Mouse (Mus musculus) spleen, adult 2 months (tissue): ENCODE data around the gene Pdcd6ip. TPM values are rescaled to one million over a fixed set of nuclear protein-coding genes. Genes with fewer than 3 reads are reported as not detected.

Source experiments
- DNase-seq, 2 experiments: peaks; one replicate each; pipeline versions ENCODE4 v3.0.0 to v3.0.0-alpha.2; 2012 to 2021; ENCODE audit warnings: low spot score in 2 of 2, low read depth in 1 of 2
- H3K27ac ChIP-seq: fragments of 200-500 bp; 2 replicates; pipeline ENCODE4 v1.5.1; 2012; ENCODE audit warnings: low read length, inconsistent platforms; ENCODE audit not compliant: insufficient read depth
- H3K27me3 ChIP-seq: fragments of 200-500 bp; 2 replicates; pipeline ENCODE4 v1.6.1; 2012; ENCODE audit warnings: mild to moderate bottlenecking, moderate library complexity, low read length, inconsistent platforms; ENCODE audit not compliant: control insufficient read depth, insufficient read depth
- H3K36me3 ChIP-seq: fragments of 200-500 bp; 2 replicates; pipeline ENCODE4 v1.6.1; 2012; ENCODE audit warnings: mild to moderate bottlenecking, low read length, inconsistent platforms; ENCODE audit not compliant: control insufficient read depth, insufficient read depth
- H3K4me1 ChIP-seq: fragments of 200-500 bp; 2 replicates; pipeline ENCODE4 v1.6.1; 2011; ENCODE audit warnings: inconsistent platforms; ENCODE audit not compliant: control insufficient read depth, insufficient read depth, insufficient read length
- H3K4me3 ChIP-seq: fragments of 200-500 bp; 2 replicates; pipeline ENCODE4 v1.5.1; 2011; ENCODE audit warnings: mild to moderate bottlenecking, inconsistent platforms; ENCODE audit not compliant: insufficient read depth, insufficient read length; ENCODE audit errors: extremely low read depth
- CTCF ChIP-seq: fragments of 200-500 bp; IDR thresholded peaks from 2 replicates; pipeline ENCODE4 v1.5.1; 2011; ENCODE audit warnings: mild to moderate bottlenecking, inconsistent platforms; ENCODE audit not compliant: insufficient read depth, insufficient read length, insufficient replicate concordance; ENCODE audit errors: extremely low read depth
- POLR2A ChIP-seq: fragments of 200-500 bp; IDR thresholded peaks from 2 replicates; pipeline ENCODE4 v1.6.1; 2011; ENCODE audit warnings: low read depth, low read length, inconsistent platforms
- WGBS: fragments of 180-500 bp; shearing (Covaris S2); methylation state at CpG from one replicate; pipeline ENCODE4 v1.1.7; 2018; 5-methylcytosine and 5-hydroxymethylcytosine counted together
- polyA plus RNA-seq: library from polyadenylated mRNA; depleted of rRNA; stranded (reverse); fragments of >200 nt; gene quantifications from 2 replicates; pipeline ENCODE4 v1.2.3, GENCODE M21; 2012

The Pdcd6ip gene
- polyA plus RNA-seq, 1 experiment, result 42.8 TPM

DNA sequence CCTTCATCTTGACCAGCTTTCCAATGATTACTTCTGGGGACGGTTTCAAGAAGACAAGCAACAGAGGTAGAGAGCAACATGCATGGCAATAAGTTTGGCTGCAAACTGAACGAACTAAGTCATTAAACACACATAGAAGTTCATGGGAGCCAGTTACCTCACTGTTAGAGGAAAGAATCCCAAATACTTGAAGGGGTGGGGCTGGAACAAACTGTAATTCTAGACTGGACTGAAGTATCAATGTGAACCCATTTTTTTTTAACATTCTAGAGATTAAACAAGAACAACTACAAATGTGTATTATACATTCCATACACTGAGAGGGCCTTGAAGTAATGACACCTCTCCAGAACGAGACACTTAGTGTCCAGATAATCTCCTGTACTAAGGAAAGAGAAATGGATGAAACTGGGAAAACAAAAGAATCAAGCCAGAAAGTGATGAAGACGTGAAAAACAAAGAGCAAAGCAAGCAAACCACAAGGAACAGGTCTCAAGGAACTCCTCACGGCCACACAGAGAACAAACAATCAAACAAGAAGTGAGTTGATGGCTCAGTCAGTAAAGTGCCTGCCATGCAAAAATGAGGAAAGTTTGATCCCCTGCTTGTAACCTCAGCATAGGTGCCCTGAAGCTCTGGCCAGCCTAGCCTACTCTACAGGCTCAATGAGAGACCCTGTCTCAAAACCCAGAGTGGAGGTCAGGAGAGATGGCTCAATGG is 6.5 kb downstream of the Pdcd6ip start:
- H3K27ac ChIP-seq, result no peak overlapping the region
- no peaks in the 10 kb centered on the region for H3K27me3 ChIP-seq
- peaks cover 24% of the 10 kb centered on the region for H3K4me1 ChIP-seq
- no peak overlapping the region for H3K4me3 ChIP-seq
- TF ChIP-seq CTCF (no peak), POLR2A (no peak)
- 81% methylated on average over 5 of the region's 5 CpGs for WGBS
- DNase-seq, result no peak
- H3K36me3 ChIP-seq, result peaks cover 7% of the 10 kb centered on the region

DNA sequence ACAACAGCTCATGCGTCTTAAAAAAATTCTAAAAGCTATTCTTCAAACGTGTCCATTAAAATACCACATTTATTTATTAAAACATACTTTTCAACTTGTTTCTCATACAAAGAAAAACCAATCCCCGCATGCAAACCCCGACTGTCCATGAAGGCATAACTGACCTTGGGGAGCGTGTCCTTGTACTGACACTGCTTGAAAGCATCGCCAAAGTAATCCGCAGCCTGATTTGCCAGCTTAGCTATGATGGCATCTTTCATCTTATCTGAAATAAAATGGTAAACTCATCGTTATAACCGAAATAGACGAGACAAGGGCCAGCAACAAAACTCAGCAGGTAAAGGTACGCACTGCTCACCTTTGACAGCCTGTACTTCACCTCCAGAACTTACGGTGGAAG is 20.6 kb downstream of the Pdcd6ip start:
- Histone ChIP-seq H3K4me3 (no peak overlapping the region), H3K27ac (no peak overlapping the region), H3K27me3 (no peaks in the 10 kb centered on the region), H3K4me1 (no peaks in the 10 kb centered on the region), H3K36me3 (peaks cover 47% of the 10 kb centered on the region)
- no peak for DNase-seq
- TF ChIP-seq CTCF (no peak), POLR2A (no peak)
- WGBS, result 95% methylated on average over 12 of the region's 12 CpGs

DNA sequence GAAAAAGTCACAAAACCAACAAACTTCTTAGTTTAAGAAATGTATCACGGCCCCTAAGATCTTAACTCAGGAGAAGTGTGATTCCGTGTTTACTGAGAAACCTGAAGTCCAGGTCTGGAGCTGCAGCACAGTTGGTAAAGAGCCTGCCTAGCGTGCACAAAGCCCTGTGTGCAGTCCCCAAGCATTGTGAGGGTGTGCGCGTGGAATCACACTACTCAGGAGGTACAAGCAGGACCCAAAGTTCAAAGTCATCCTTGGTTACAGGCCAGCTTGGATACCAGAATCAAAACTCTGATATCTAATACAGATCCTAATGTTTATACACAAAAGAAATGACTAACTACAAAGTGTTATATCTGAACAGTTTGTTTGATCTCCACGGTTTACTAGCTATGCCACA is 34.3 kb downstream of the Pdcd6ip start:
- H3K27me3 ChIP-seq, result no peaks in the 10 kb centered on the region

DNA sequence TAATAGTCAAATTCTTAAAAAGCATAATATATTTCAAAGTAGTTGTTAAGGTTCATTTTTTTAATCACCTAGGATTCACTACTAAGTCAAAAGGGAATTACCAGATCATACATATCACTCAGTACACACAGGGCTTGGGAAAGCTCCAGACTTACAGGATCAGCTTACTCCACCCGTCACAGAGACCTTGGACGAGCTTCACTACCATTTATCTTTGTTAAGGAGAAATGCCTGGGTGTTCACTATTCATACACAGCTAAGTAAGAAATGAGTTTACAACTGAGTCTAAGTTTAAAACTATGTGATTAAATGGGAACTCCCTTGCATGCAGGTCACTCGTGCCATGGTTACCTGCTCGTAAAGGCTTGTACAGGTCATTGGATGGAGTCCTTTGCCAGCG is 35.7 kb downstream of the Pdcd6ip start:
- Histone ChIP-seq H3K4me3 (no peak overlapping the region), H3K36me3 (peaks cover 45% of the 10 kb centered on the region), H3K27me3 (no peaks in the 10 kb centered on the region), H3K27ac (no peak overlapping the region), H3K4me1 (no peaks in the 10 kb centered on the region)
- TF ChIP-seq CTCF (no peak), POLR2A (no peak)
- 97% methylated on average over 5 of the region's 5 CpGs for WGBS
- DNase-seq, result no peak

More for the DNA sequence above, 34.3 kb downstream of the Pdcd6ip start:
- DNase-seq, result no peak
- WGBS, result 97% methylated on average over 6 of the region's 6 CpGs
- Histone ChIP-seq H3K27ac (no peak overlapping the region), H3K4me3 (no peak overlapping the region), H3K4me1 (no peaks in the 10 kb centered on the region), H3K36me3 (peaks cover 42% of the 10 kb centered on the region)
- TF ChIP-seq CTCF (no peak), POLR2A (no peak)

DNA sequence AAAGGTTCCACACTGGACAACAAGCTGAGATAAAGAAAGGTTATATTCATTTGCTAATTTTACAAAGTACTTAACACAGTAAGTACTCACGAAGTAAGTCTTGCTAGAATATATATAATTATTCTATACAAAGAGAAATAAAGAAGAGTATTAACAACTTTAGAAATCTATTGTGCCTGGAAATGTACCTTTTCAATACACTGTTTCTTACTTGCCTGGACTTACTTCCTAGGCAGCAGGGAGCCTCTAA is 37.3 kb downstream of the Pdcd6ip start:
- no peak overlapping the region for H3K4me3 ChIP-seq
- WGBS, result 93% methylated on average over 1 of the region's 1 CpGs
- H3K27ac ChIP-seq, result no peak overlapping the region
- no peak for TF ChIP-seq CTCF
- TF ChIP-seq POLR2A, result no peak
- DNase-seq, result no peak
- no peaks in the 10 kb centered on the region for H3K4me1 ChIP-seq
- no peaks in the 10 kb centered on the region for H3K27me3 ChIP-seq
- H3K36me3 ChIP-seq, result peaks cover 45% of the 10 kb centered on the region

DNA sequence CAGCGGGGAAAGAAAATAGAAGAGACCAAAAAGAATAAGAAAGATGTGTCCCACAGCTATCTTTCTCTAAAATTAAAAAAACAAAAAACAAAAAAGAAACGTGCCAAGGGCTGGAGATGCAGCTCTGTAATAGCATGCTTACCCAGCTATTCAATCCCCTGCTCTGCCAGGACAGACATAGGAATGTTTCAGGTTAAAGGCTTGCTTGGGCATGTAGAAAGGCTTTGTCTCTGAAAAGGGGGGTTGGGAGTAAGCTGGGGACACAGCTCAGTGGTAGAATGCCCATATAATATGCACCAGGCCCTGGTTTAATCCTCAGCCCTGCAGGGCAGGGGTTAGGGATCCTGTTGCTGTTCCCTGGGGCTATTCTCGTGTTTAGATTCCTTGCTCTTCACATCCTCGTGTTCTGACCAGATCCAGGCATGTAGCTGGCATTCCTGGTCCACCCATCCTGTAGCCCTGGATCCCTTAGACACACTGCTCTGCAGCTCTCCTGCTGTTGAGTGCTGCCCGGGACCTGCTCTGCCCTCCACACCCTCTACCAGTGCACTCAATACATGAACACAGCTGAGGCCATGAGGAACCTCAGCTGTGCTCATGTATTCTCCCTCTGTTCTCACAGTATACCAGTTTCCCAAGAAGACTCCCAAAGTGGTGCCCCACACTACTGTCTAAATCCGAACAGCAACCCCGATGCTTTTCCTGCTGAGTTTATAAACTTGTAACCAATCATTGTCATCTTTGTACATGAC is 37.8 kb downstream of the Pdcd6ip start:
- H3K27me3 ChIP-seq, result no peaks in the 10 kb centered on the region
- peaks cover 45% of the 10 kb centered on the region for H3K36me3 ChIP-seq
- 93% methylated on average over 7 of the region's 7 CpGs for WGBS
- no peak overlapping the region for H3K4me3 ChIP-seq
- H3K4me1 ChIP-seq, result no peaks in the 10 kb centered on the region
- DNase-seq, result no peak
- no peak for TF ChIP-seq CTCF
- no peak for TF ChIP-seq POLR2A
- no peak overlapping the region for H3K27ac ChIP-seq

DNA sequence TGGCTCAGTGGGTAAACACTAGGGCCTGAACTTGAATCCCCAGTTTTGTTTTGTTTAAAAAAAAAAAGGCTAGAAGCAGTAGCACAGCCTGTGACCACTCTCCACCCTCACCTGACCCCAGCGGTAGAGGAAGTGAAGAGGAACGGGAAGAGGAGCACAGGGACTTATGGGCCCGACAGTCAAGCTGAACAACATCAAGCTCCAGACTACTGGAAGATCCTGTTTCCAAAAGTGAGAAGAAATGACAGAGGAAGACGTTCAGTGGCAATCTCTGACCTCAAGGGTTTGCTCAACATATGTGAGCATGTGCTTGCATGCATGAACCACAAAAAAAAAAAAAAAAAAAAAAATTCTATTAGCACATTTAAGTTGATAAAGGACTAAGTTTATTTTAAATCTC is 44.6 kb downstream of the Pdcd6ip start:
- Histone ChIP-seq H3K4me1 (no peaks in the 10 kb centered on the region), H3K4me3 (no peak overlapping the region), H3K27me3 (no peaks in the 10 kb centered on the region), H3K36me3 (peaks cover 38% of the 10 kb centered on the region), H3K27ac (no peak overlapping the region)
- WGBS, result 76% methylated on average over 4 of the region's 4 CpGs
- no peak for DNase-seq
- TF ChIP-seq CTCF, result no peak
